Mouse (Mus musculus): ENCODE results near the gene Map2k1. TPM values are rescaled to one million over a fixed set of nuclear protein-coding genes. Genes with fewer than 3 reads are reported as not detected.
"Not testable (repeated sequence)": the region's sequence is repeated elsewhere in the genome, so short reads cannot be mapped to it uniquely, and the experiment has no call there.

Gene Map2k1
- polyA plus RNA-seq, 1 experiment from 2014 or later = 92.2 TPM

DNA sequence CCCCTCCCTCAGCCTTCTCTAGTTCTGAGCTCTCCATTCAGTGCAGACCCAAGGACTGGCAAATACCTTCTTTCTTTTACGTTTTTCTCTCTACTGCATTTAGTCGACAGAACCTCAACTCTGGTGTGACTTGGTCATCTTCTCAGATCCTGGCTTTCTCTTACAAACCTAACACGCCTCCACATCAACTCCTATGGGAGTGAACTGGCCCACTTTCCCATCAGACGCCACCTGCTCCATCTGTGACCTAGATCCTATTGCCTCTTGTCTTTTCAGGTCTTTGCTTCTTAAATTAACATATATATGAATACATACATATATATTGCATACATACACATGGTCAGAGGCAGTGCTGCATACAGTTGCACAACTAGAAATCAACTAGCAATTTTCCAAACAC lies 20.3 kb upstream of the Map2k1 start:
- WGBS = 70% methylated on average over 4 of the region's 4 CpGs
- no peak overlapping the region for H3K4me3 ChIP-seq (ENCODE audit: low read length)
- no peak for ATAC-seq (ENCODE audit: low FRiP score, low TSS enrichment)

DNA sequence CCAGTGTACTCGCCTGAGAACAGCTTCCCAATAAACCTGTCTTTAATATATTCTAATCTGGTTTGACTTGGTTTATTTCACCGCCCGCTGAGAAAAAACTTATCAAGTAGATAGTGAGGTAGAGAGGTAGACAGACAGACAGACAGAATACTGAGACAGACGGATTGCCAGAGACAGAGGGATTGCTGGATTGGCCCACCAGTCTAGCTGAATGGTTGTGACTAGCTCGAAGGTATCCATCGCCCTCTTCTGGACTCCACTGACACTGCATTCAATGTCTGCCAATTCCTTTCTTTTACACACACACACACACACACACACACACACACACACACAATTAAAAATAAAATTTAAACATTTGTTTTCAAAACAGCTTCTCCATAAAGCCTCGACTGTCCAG lies 19.2 kb upstream of the Map2k1 start:
- Histone ChIP-seq H3K4me3 (ENCODE audit: low read length) (no peak overlapping the region), H3K4me1 (ENCODE audit: insufficient read depth, low read length) (no peaks in the 10 kb centered on the region), H3K27me3 (ENCODE audit: insufficient read depth, low read length) (no peaks in the 10 kb centered on the region), H3K9ac (replicated peaks; ENCODE audit: low read length) (no peak overlapping the region), H3K36me3 (ENCODE audit: insufficient read depth, low read length) (no peaks in the 10 kb centered on the region), H3K4me2 (replicated peaks; ENCODE audit: low read depth, low read length) (no peak overlapping the region), H3K27ac (ENCODE audit: low read length) (no peak overlapping the region), H3K9me3 (ENCODE audit: low read length) (no peaks in the 10 kb centered on the region)
- WGBS = 43% methylated on average over 7 of the region's 7 CpGs
- ATAC-seq (ENCODE audit: low FRiP score, low TSS enrichment) = no peak

More for the DNA sequence above, 20.3 kb upstream of the Map2k1 start:
- Histone ChIP-seq H3K27ac (ENCODE audit: low read length) (no peak overlapping the region), H3K9ac (replicated peaks; ENCODE audit: low read length) (no peak overlapping the region), H3K9me3 (ENCODE audit: low read length) (no peaks in the 10 kb centered on the region), H3K36me3 (ENCODE audit: insufficient read depth, low read length) (no peaks in the 10 kb centered on the region), H3K4me1 (ENCODE audit: insufficient read depth, low read length) (no peaks in the 10 kb centered on the region), H3K4me2 (replicated peaks; ENCODE audit: low read depth, low read length) (no peak overlapping the region), H3K27me3 (ENCODE audit: insufficient read depth, low read length) (no peaks in the 10 kb centered on the region)

DNA sequence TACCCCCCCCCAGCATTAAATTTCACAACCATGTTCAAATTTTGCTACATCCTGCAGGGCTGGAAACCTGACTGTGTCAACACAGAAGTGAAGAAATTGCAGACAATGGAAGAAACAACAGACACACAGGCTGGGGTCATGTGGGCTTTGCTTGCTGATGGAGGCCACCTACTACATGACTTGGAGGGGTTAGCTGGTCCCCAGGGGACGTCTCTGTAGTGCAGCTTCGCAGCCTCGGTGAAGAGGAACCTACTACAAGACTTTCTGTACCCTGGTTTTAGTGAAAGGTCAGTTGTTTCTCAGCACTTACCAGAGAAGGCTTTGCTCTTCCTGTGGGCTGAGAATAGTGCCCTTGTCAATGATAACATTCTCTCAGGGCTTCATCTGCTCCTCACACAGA lies 17.8 kb upstream of the Map2k1 start:
- Histone ChIP-seq H3K36me3 (ENCODE audit: insufficient read depth, low read length) (no peaks in the 10 kb centered on the region), H3K27ac (ENCODE audit: low read length) (no peak overlapping the region), H3K4me3 (ENCODE audit: low read length) (no peak overlapping the region), H3K4me2 (replicated peaks; ENCODE audit: low read depth, low read length) (no peak overlapping the region), H3K4me1 (ENCODE audit: insufficient read depth, low read length) (no peaks in the 10 kb centered on the region), H3K9me3 (ENCODE audit: low read length) (no peaks in the 10 kb centered on the region), H3K9ac (replicated peaks; ENCODE audit: low read length) (no peak overlapping the region), H3K27me3 (ENCODE audit: insufficient read depth, low read length) (no peaks in the 10 kb centered on the region)
- WGBS = 74% methylated on average over 3 of the region's 3 CpGs
- ATAC-seq (ENCODE audit: low FRiP score, low TSS enrichment) = no peak

DNA sequence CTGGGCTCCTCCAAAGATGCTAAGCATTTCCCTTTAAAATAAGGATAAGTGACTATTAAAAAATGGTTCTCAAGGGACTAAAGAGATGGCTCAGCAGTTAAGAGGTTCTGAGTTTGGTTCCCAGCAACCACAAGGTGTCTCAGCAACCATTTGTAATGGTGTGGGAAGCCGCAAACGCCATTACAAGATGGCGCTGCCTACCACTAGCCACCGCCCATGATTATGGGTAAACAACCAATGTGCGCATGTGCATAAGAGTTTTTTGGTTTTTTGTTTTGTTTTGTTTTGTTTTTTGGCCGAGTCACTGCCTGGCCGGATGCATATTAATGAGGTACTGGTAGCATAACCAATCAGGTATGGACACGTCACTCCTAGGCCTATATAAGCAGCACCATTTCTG lies 15.4 kb upstream of the Map2k1 start:
- not testable (repeated sequence) for ATAC-seq (ENCODE audit: low FRiP score, low TSS enrichment); H3K4me2 ChIP-seq (replicated peaks; ENCODE audit: low read depth, low read length); H3K9ac ChIP-seq (replicated peaks; ENCODE audit: low read length); H3K36me3 ChIP-seq (ENCODE audit: insufficient read depth, low read length); H3K4me1 ChIP-seq (ENCODE audit: insufficient read depth, low read length); H3K27me3 ChIP-seq (ENCODE audit: insufficient read depth, low read length); H3K9me3 ChIP-seq (ENCODE audit: low read length); H3K27ac ChIP-seq (ENCODE audit: low read length); H3K4me3 ChIP-seq (ENCODE audit: low read length)
- 95% methylated on average over 8 of the region's 8 CpGs for WGBS

DNA sequence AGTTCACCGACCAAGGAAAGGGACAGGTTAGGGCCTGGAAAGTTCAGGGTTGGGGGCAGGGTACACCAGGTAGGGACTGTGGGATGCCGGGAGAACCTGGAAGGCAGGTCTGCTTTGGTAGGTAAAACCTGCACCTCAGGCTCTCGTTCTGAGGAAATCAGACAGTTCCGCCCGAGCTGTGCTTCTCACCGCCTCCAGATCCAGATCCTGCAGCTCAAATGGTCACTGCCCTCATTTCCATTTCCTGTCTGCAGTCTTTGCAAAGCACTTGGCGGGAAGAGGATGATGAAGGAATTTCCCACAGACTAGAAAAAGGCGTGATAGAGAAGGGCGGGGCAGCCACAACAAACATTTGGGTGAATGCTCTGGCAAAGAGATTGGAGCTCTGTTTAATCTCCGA lies 14.8 kb upstream of the Map2k1 start:
- Histone ChIP-seq H3K4me2 (replicated peaks; ENCODE audit: low read depth, low read length) (no peak overlapping the region), H3K4me3 (ENCODE audit: low read length) (no peak overlapping the region), H3K9me3 (ENCODE audit: low read length) (no peaks in the 10 kb centered on the region), H3K4me1 (ENCODE audit: insufficient read depth, low read length) (no peaks in the 10 kb centered on the region), H3K9ac (replicated peaks; ENCODE audit: low read length) (no peak overlapping the region), H3K36me3 (ENCODE audit: insufficient read depth, low read length) (no peaks in the 10 kb centered on the region), H3K27ac (ENCODE audit: low read length) (no peak overlapping the region), H3K27me3 (ENCODE audit: insufficient read depth, low read length) (no peaks in the 10 kb centered on the region)
- no peak for ATAC-seq (ENCODE audit: low FRiP score, low TSS enrichment)
- WGBS = 79% methylated on average over 10 of the region's 10 CpGs

DNA sequence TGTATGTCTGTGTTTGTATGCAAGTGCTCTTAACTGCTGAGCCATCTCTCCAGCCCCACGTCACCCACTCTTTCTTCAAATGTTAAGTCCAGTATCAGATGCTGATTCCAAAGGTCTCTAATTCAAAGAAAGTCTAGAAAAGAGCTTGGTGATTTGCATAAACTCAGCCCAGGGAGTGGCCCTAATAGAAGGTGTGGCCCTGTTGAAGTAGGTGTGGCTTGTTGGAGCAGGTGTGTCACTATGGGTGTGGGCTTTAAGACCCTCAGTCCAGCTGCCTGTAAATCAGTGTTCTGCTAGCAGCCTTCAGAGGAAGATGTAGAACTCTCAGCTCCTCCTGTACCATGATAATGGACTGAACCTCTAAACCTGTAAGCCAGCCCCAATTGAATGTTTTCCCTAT lies 13.8 kb upstream of the Map2k1 start:
- Histone ChIP-seq H3K36me3 (ENCODE audit: insufficient read depth, low read length) (no peaks in the 10 kb centered on the region), H3K27ac (ENCODE audit: low read length) (no peak overlapping the region), H3K4me2 (replicated peaks; ENCODE audit: low read depth, low read length) (no peak overlapping the region), H3K9ac (replicated peaks; ENCODE audit: low read length) (no peak overlapping the region), H3K4me1 (ENCODE audit: insufficient read depth, low read length) (no peaks in the 10 kb centered on the region), H3K9me3 (ENCODE audit: low read length) (no peaks in the 10 kb centered on the region), H3K4me3 (ENCODE audit: low read length) (no peak overlapping the region), H3K27me3 (ENCODE audit: insufficient read depth, low read length) (no peaks in the 10 kb centered on the region)
- no peak for ATAC-seq (ENCODE audit: low FRiP score, low TSS enrichment)
- WGBS = 94% methylated on average over 1 of the region's 1 CpGs

DNA sequence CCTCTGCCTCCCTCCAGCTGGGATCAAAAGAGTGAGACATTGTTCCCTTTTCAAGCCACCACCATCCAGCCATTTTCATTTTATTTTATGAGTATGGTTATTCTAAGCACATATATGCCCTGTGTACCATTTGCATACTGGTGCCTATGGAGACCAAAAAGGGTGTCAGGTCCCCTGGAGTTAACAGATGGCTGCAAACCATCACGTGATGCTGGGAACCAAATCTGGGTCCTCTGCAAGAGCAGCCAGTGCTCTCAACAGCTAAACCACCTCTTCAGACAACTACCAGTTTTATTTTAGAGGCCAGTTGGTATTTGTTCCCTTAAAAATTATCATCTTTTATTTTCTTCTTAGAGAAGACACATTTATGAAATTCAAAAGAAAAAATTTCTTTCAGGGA lies 11.4 kb upstream of the Map2k1 start:
- no peak for ATAC-seq (ENCODE audit: low FRiP score, low TSS enrichment)
- H3K9me3 ChIP-seq (ENCODE audit: low read length) = no peaks in the 10 kb centered on the region
- no peak overlapping the region for H3K4me3 ChIP-seq (ENCODE audit: low read length)
- no peak overlapping the region for H3K4me2 ChIP-seq (replicated peaks; ENCODE audit: low read depth, low read length)
- no peaks in the 10 kb centered on the region for H3K36me3 ChIP-seq (ENCODE audit: insufficient read depth, low read length)
- H3K27me3 ChIP-seq (ENCODE audit: insufficient read depth, low read length) = no peaks in the 10 kb centered on the region
- H3K27ac ChIP-seq (ENCODE audit: low read length) = no peak overlapping the region
- H3K4me1 ChIP-seq (ENCODE audit: insufficient read depth, low read length) = no peaks in the 10 kb centered on the region
- WGBS = 53% methylated on average over 1 of the region's 1 CpGs
- H3K9ac ChIP-seq (replicated peaks; ENCODE audit: low read length) = no peak overlapping the region

DNA sequence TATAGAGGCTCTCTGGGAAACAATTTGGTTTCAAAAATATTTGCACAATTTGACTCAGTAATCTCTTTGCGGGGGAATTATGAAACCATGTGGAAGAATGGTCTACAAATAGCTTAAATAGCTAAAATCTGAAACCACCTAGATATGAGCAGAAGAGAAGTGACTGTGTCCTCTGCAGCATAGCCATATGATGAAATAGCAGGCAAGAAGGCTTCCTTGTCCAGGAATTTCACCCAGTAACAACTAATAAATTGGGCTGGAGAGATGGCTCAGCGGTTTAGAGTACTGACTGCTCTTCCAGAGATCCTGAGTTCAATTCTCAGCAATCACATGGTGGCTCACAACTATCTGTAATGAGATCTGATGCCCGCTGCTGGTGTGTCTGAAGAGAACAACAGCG lies 7.6 kb upstream of the Map2k1 start:
- no peak overlapping the region for H3K4me2 ChIP-seq (replicated peaks; ENCODE audit: low read depth, low read length)
- no peaks in the 10 kb centered on the region for H3K27me3 ChIP-seq (ENCODE audit: insufficient read depth, low read length)
- H3K9me3 ChIP-seq (ENCODE audit: low read length) = no peaks in the 10 kb centered on the region
- H3K36me3 ChIP-seq (ENCODE audit: insufficient read depth, low read length) = no peaks in the 10 kb centered on the region
- no peaks in the 10 kb centered on the region for H3K4me1 ChIP-seq (ENCODE audit: insufficient read depth, low read length)
- H3K9ac ChIP-seq (replicated peaks; ENCODE audit: low read length) = no peak overlapping the region
- no peak overlapping the region for H3K27ac ChIP-seq (ENCODE audit: low read length)
- H3K4me3 ChIP-seq (ENCODE audit: low read length) = no peak overlapping the region
- ATAC-seq (ENCODE audit: low FRiP score, low TSS enrichment) = no peak
- 87% methylated on average over 4 of the region's 4 CpGs for WGBS

DNA sequence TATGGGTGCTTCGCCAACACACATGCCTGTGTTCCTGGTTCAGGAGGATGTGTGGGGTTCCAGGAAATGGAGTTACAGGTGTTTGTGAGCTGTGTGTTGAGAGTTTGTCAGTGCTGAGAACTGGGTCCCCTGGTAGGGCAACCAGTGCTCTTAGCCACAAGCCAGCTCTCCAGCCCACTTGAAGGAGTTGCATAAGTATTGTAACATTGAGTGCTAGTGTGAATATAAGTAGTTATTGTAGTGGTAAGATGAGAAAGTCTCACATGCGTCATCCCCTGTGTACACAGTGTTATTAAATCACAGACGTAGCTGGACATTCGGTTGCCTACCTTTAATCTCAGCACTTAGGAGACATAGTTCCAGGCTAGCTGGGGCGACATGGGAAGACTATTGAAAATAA lies 6.5 kb upstream of the Map2k1 start:
- 84% methylated on average over 5 of the region's 5 CpGs for WGBS
- no peaks in the 10 kb centered on the region for H3K9me3 ChIP-seq (ENCODE audit: low read length)
- ATAC-seq (ENCODE audit: low FRiP score, low TSS enrichment) = no peak
- H3K36me3 ChIP-seq (ENCODE audit: insufficient read depth, low read length) = no peaks in the 10 kb centered on the region
- no peak overlapping the region for H3K4me3 ChIP-seq (ENCODE audit: low read length)
- no peaks in the 10 kb centered on the region for H3K27me3 ChIP-seq (ENCODE audit: insufficient read depth, low read length)
- no peak overlapping the region for H3K27ac ChIP-seq (ENCODE audit: low read length)
- no peaks in the 10 kb centered on the region for H3K4me1 ChIP-seq (ENCODE audit: insufficient read depth, low read length)
- no peak overlapping the region for H3K9ac ChIP-seq (replicated peaks; ENCODE audit: low read length)
- H3K4me2 ChIP-seq (replicated peaks; ENCODE audit: low read depth, low read length) = no peak overlapping the region

DNA sequence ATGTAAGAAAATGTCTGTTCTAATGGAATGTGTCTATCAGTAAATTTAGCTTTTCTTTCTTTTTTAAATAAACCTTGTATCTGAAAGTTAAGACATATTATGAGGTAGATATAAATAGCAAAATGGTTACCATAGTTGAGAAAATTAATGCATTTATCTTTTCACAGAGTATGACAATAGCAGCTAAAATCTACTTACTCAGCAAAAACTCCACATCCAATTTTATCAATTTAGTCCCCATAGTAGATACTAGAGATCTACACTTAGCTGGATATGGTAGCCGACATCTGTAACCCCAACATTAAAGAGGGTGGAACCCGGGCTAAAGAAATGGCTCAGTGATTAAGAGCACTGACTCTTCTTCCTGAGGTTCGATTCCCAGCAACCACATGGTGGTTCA lies 2.8 kb upstream of the Map2k1 start:
- peaks cover 11% of the 10 kb centered on the region for H3K4me1 ChIP-seq (ENCODE audit: insufficient read depth, low read length)
- H3K27ac ChIP-seq (ENCODE audit: low read length) = no peak overlapping the region
- no peak overlapping the region for H3K9ac ChIP-seq (replicated peaks; ENCODE audit: low read length)
- no peak for ATAC-seq (ENCODE audit: low FRiP score, low TSS enrichment)
- H3K36me3 ChIP-seq (ENCODE audit: insufficient read depth, low read length) = no peaks in the 10 kb centered on the region
- WGBS = 87% methylated on average over 3 of the region's 3 CpGs
- no peak overlapping the region for H3K4me2 ChIP-seq (replicated peaks; ENCODE audit: low read depth, low read length)
- no peak overlapping the region for H3K4me3 ChIP-seq (ENCODE audit: low read length)
- no peaks in the 10 kb centered on the region for H3K9me3 ChIP-seq (ENCODE audit: low read length)
- no peaks in the 10 kb centered on the region for H3K27me3 ChIP-seq (ENCODE audit: insufficient read depth, low read length)

DNA sequence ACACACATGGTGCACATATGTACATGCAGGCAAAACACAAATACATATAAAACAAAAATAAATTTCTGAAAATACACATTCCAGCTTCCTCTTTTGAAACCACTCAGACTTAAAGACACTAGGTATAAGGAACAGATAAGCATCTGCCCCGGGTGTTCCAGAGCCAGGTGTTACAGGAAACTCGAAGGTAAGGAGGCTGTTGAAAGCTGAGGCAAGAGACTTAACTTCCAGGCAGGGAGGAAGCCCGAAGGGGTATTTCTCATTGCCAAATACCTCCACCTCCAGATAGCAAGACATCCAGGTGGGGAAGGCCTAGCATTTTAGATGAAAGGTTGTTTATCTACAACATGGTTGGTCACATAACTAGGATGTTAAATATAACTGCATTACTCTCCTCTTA lies 2.0 kb upstream of the Map2k1 start:
- WGBS = 85% methylated on average over 3 of the region's 3 CpGs

More for the DNA sequence above, 2.0 kb upstream of the Map2k1 start:
- H3K9ac ChIP-seq (replicated peaks; ENCODE audit: low read length) = no peak overlapping the region
- no peaks in the 10 kb centered on the region for H3K9me3 ChIP-seq (ENCODE audit: low read length)
- no peak for ATAC-seq (ENCODE audit: low FRiP score, low TSS enrichment)
- peaks cover 14% of the 10 kb centered on the region for H3K4me1 ChIP-seq (ENCODE audit: insufficient read depth, low read length)
- H3K27me3 ChIP-seq (ENCODE audit: insufficient read depth, low read length) = no peaks in the 10 kb centered on the region
- H3K36me3 ChIP-seq (ENCODE audit: insufficient read depth, low read length) = no peaks in the 10 kb centered on the region
- H3K4me3 ChIP-seq (ENCODE audit: low read length) = no peak overlapping the region
- H3K4me2 ChIP-seq (replicated peaks; ENCODE audit: low read depth, low read length) = no peak overlapping the region
- H3K27ac ChIP-seq (ENCODE audit: low read length) = no peak overlapping the region
